Mouse (Mus musculus) intestine, embryonic 14.5 days (tissue): ENCODE results near the gene Fat3. TPM values are rescaled to one million over a fixed set of nuclear protein-coding genes. Genes with fewer than 3 reads are reported as not detected.

ENCODE experiments used
- ATAC-seq: fragments of 200-750 bp; cut with Nextera tagmentation; replicated peaks from 2 replicates; pipeline ENCODE4 v1.8.0; 2017; ENCODE audit warnings: low read depth, moderate number of reproducible peaks, moderate TSS enrichment, moderate library complexity; ENCODE audit not compliant: low FRiP score, low TSS enrichment
- DNase-seq: peaks from one replicate; pipeline ENCODE4 v3.0.0-alpha.2; 2018; ENCODE audit warnings: low spot score
- H3K27ac ChIP-seq: fragments of 300-500 bp; sonication (generic); 2 replicates; pipeline ENCODE4 v1.5.1; 2014; ENCODE audit warnings: low read depth, mild to moderate bottlenecking, control low read depth
- H3K27me3 ChIP-seq: fragments of 300-500 bp; sonication (generic); replicated peaks from 2 replicates; pipeline ENCODE4 v1.6.1; 2014; ENCODE audit warnings: low read length, control low read depth; ENCODE audit not compliant: control insufficient read depth, insufficient read depth
- H3K36me3 ChIP-seq: fragments of 300-500 bp; sonication (generic); 2 replicates; pipeline ENCODE4 v1.6.1; 2014; ENCODE audit warnings: low read length, control low read depth; ENCODE audit not compliant: control insufficient read depth, insufficient read depth
- H3K4me1 ChIP-seq: fragments of 300-500 bp; sonication (generic); replicated peaks from 2 replicates; pipeline ENCODE4 v1.6.1; 2014; ENCODE audit warnings: low read length, control low read depth, mixed read lengths; ENCODE audit not compliant: control insufficient read depth, insufficient read depth
- H3K4me2 ChIP-seq: fragments of 300-500 bp; sonication (generic); 2 replicates; pipeline ENCODE4 v1.6.1; 2014; ENCODE audit warnings: low read length
- H3K4me3 ChIP-seq: fragments of 300-500 bp; sonication (generic); 2 replicates; pipeline ENCODE4 v1.5.1; 2014; ENCODE audit warnings: low read depth, low read length, control low read depth, mixed read lengths
- H3K9ac ChIP-seq: fragments of 300-500 bp; sonication (generic); 2 replicates; pipeline ENCODE4 v1.6.1; 2014; ENCODE audit warnings: mild to moderate bottlenecking, low read length
- H3K9me3 ChIP-seq: fragments of 300-500 bp; sonication (generic); 2 replicates; pipeline ENCODE4 v1.6.1; 2016; ENCODE audit warnings: low read length, control low read depth; ENCODE audit not compliant: control insufficient read depth
- WGBS: fragments of 180-500 bp; shearing (Covaris S2); extraction: QIAGEN DNeasy Blood & Tissue Kit; methylation state at CpG from one replicate; pipeline ENCODE4 v1.1.7; 2014; 5-methylcytosine and 5-hydroxymethylcytosine counted together
- polyA plus RNA-seq: library from polyadenylated mRNA; unstranded; fragments of >200 nt; fragmentation: Nextera tagmentation; extraction: Ambion mirVana; gene quantifications from 2 replicates; pipeline ENCODE4 v1.2.1, GENCODE M21; 2014

The Fat3 gene
- polyA plus RNA-seq, 1 experiment from 2014 or later: 1.2 TPM

DNA sequence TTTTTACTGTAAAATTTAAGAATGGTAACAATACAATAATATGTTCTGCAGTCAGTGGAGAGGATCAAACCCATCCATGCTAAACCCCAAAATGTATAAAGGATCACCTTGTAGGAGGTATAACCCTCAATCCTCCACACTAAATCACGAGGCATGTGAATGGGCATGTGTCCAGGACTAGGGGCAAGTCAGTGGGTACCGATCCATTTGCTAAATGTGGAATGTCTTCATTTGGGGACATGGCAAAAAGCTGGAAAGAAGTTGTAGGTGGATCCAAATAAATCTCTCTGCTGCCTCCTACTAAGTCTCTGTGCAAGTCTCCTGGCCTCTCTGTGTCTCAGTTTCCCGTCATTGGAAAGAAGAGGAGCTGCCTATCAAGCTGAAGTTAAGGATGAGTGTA is 39.6 kb downstream of the Fat3 start:
- 85% methylated on average over 3 of the region's 3 CpGs for WGBS
- H3K27me3 ChIP-seq: no peaks in the 10 kb centered on the region
- no peak for ATAC-seq
- no peak overlapping the region for H3K4me2 ChIP-seq
- no peak for DNase-seq
- H3K36me3 ChIP-seq: no peaks in the 10 kb centered on the region
- H3K9ac ChIP-seq: no peak overlapping the region
- H3K4me1 ChIP-seq: no peaks in the 10 kb centered on the region
- H3K4me3 ChIP-seq: no peak overlapping the region
- H3K9me3 ChIP-seq: no peaks in the 10 kb centered on the region
- no peak overlapping the region for H3K27ac ChIP-seq

GRCm38 (mm10) chr9:16460591-16460990 is 40.5 kb downstream of the Fat3 start:
- ATAC-seq: no peak
- 48% methylated on average over 2 of the region's 2 CpGs for WGBS
- no peak overlapping the region for H3K4me3 ChIP-seq
- no peaks in the 10 kb centered on the region for H3K27me3 ChIP-seq
- DNase-seq: no peak
- H3K27ac ChIP-seq: no peak overlapping the region
- no peaks in the 10 kb centered on the region for H3K9me3 ChIP-seq
- H3K4me2 ChIP-seq: no peak overlapping the region
- no peak overlapping the region for H3K9ac ChIP-seq
- no peaks in the 10 kb centered on the region for H3K36me3 ChIP-seq
- H3K4me1 ChIP-seq: no peaks in the 10 kb centered on the region

DNA sequence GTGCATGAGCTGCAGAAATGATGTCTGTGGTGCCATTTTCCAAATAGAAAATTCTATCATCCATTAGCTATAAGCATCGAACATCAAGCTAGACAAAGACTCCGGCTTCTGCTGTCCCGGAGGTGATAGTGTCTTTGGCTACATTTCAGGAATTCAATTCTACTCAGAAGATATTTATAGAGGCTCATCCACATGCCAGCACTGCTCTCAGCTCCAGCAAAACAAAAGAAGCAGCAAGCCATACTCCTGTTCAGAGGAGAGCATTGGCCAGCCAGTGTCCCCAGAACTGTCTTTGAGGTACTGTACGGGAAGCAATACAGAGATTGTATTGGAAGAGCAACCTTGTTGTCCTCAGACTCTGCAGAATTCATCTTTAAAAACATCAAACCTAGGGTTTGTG is 59.2 kb downstream of the Fat3 start:
- no peak overlapping the region for H3K4me3 ChIP-seq
- H3K27me3 ChIP-seq: no peaks in the 10 kb centered on the region
- WGBS: 77% methylated on average over 4 of the region's 4 CpGs
- ATAC-seq: no peak
- no peak overlapping the region for H3K9ac ChIP-seq
- no peak overlapping the region for H3K27ac ChIP-seq
- no peaks in the 10 kb centered on the region for H3K9me3 ChIP-seq
- DNase-seq: no peak
- no peaks in the 10 kb centered on the region for H3K36me3 ChIP-seq
- H3K4me1 ChIP-seq: no peaks in the 10 kb centered on the region
- H3K4me2 ChIP-seq: no peak overlapping the region

DNA sequence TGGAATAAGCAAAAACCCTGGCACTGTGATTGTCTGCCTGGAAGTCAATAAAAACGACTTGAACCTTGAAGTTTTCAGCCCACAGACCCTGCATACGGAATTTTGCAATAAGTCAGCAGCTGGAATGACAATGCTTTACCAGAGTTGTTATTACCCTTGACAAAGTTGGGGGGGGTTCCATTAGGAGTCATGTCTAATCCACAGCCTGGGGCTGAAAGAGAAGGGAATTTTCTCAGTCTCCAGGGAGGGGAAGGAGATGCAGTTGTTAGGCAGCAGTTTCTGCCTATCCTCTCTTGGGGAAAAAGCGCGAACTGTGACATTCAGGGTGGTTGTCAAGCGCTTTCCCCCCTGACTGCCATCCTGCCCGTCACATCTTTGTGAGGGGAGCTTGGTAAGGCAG is 60.4 kb downstream of the Fat3 start:
- H3K9ac ChIP-seq: no peak overlapping the region
- no peak overlapping the region for H3K4me3 ChIP-seq
- no peaks in the 10 kb centered on the region for H3K36me3 ChIP-seq
- H3K27ac ChIP-seq: no peak overlapping the region
- no peak for DNase-seq
- H3K9me3 ChIP-seq: no peaks in the 10 kb centered on the region
- no peak overlapping the region for H3K4me2 ChIP-seq
- ATAC-seq: no peak
- H3K4me1 ChIP-seq: no peaks in the 10 kb centered on the region
- no peaks in the 10 kb centered on the region for H3K27me3 ChIP-seq
- WGBS: 69% methylated on average over 6 of the region's 6 CpGs

DNA sequence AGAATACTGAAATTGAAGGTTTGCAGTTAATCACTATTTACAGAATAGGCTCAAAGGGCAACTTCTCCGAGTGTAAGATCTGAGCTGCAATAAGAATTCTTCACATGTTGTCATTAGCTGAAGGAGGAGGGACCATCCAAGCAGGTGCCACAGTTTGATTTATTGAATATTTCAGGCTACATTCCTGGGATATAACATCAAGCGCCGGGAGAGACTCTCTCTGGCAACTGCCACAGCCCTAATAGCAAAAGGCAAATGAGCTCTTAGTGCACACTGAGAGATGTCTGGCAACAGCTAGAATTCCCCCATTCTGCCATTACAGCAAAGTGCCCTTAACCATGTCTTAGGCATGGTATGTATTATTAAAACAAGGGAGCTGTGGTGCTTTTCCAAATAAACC is 61.1 kb downstream of the Fat3 start:
- Histone ChIP-seq H3K27ac (no peak overlapping the region), H3K4me3 (no peak overlapping the region), H3K36me3 (no peaks in the 10 kb centered on the region), H3K4me1 (no peaks in the 10 kb centered on the region), H3K4me2 (no peak overlapping the region), H3K9ac (no peak overlapping the region), H3K27me3 (no peaks in the 10 kb centered on the region), H3K9me3 (no peaks in the 10 kb centered on the region)
- no peak; the same call in 1 of the 2 replicates for ATAC-seq
- no peak for DNase-seq
- 26% methylated on average over 3 of the region's 3 CpGs for WGBS

DNA sequence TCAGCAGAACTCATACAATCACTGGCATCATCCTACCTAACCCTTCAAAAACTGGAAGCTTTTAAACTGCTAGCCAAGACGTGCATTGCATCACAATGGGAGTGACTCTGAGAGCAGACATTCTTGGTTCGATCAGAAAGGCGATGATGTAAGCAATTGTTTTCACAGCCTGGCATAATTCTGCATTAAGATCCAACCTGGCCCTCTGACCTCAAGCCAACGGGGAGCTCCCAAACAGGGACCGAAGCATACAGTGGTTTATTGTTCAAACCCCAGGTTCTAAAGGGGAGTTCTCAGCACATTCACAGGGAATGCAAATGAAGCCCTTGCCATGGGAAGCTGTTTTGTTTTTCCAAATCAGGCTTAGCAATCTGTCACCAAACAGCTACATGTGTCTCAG is 63.3 kb downstream of the Fat3 start:
- H3K4me2 ChIP-seq: no peak overlapping the region
- no peaks in the 10 kb centered on the region for H3K9me3 ChIP-seq
- DNase-seq (no peak), ATAC-seq (no peak)
- H3K36me3 ChIP-seq: no peaks in the 10 kb centered on the region
- no peak overlapping the region for H3K27ac ChIP-seq
- 56% methylated on average over 5 of the region's 5 CpGs for WGBS
- no peak overlapping the region for H3K4me3 ChIP-seq
- H3K9ac ChIP-seq: no peak overlapping the region
- no peaks in the 10 kb centered on the region for H3K4me1 ChIP-seq
- H3K27me3 ChIP-seq: no peaks in the 10 kb centered on the region

GRCm38 (mm10) chr9:16428589-16428988 is 72.5 kb downstream of the Fat3 start:
- no peaks in the 10 kb centered on the region for H3K4me1 ChIP-seq
- no peak overlapping the region for H3K4me2 ChIP-seq
- H3K4me3 ChIP-seq: no peak overlapping the region
- WGBS: 77% methylated on average over 5 of the region's 5 CpGs
- ATAC-seq (no peak), DNase-seq (no peak)
- no peak overlapping the region for H3K27ac ChIP-seq
- no peaks in the 10 kb centered on the region for H3K9me3 ChIP-seq
- H3K27me3 ChIP-seq: no peaks in the 10 kb centered on the region
- no peaks in the 10 kb centered on the region for H3K36me3 ChIP-seq
- H3K9ac ChIP-seq: no peak overlapping the region

- Histone ChIP-seq H3K27ac (no peak overlapping the region), H3K36me3 (no peaks in the 10 kb centered on the region), H3K4me3 (no peak overlapping the region), H3K9me3 (no peaks in the 10 kb centered on the region), H3K9ac (no peak overlapping the region), H3K4me2 (no peak overlapping the region), H3K4me1 (no peaks in the 10 kb centered on the region), H3K27me3 (no peaks in the 10 kb centered on the region)
- WGBS: 85% methylated on average over 2 of the region's 2 CpGs
- ATAC-seq (no peak), DNase-seq (no peak)
These were observed 78.4 kb downstream of the Fat3 start for GRCm38 (mm10) chr9:16422707-16423106.

- H3K9ac ChIP-seq: no peak overlapping the region
- no peaks in the 10 kb centered on the region for H3K4me1 ChIP-seq
- no peaks in the 10 kb centered on the region for H3K9me3 ChIP-seq
- 82% methylated on average over 3 of the region's 3 CpGs for WGBS
- no peak overlapping the region for H3K4me2 ChIP-seq
- H3K27me3 ChIP-seq: no peaks in the 10 kb centered on the region
- no peak for DNase-seq
- no peak overlapping the region for H3K27ac ChIP-seq
- H3K4me3 ChIP-seq: no peak overlapping the region
- H3K36me3 ChIP-seq: no peaks in the 10 kb centered on the region
- no peak for ATAC-seq
These were observed 98.3 kb downstream of the Fat3 start for GRCm38 (mm10) chr9:16402815-16403214.
